Mouse (Mus musculus): Measurements from ENCODE around the gene Epc2. TPM values are rescaled to one million over a fixed set of nuclear protein-coding genes. Genes with fewer than 3 reads are reported as not detected.

The Epc2 gene
- total RNA-seq (2017) = 69.8 to 74.7 TPM (median 71.6 TPM) in 3 replicates

- peak; percentile 34 for ATAC-seq (replicated peaks; ENCODE audit: insufficient number of reproducible peaks, low FRiP score, low TSS enrichment, poor library complexity, severe bottlenecking)
These were observed at the start of gene Epc2 for GRCm38 (mm10) chr2:49450931-49451636. Gene Epc2 (plus strand): TSS chr2:49451486.

- ATAC-seq (replicated peaks; ENCODE audit: insufficient number of reproducible peaks, low FRiP score, low TSS enrichment, poor library complexity, severe bottlenecking) = no peak
These were observed 45.3 kb upstream of the Epc2 start for GRCm38 (mm10) chr2:49405954-49406353.

GRCm38 (mm10) chr2:49411685-49412084 is 39.6 kb upstream of the Epc2 start:
- ATAC-seq (replicated peaks; ENCODE audit: insufficient number of reproducible peaks, low FRiP score, low TSS enrichment, poor library complexity, severe bottlenecking) = 0 out of 2 replicates have a peak, but pooled peaks have one; percentile 44

GRCm38 (mm10) chr2:49412576-49412975 is 38.7 kb upstream of the Epc2 start:
- no peak for ATAC-seq (replicated peaks; ENCODE audit: insufficient number of reproducible peaks, low FRiP score, low TSS enrichment, poor library complexity, severe bottlenecking)

GRCm38 (mm10) chr2:49415868-49416267 is 35.4 kb upstream of the Epc2 start:
- no peak for ATAC-seq (replicated peaks; ENCODE audit: insufficient number of reproducible peaks, low FRiP score, low TSS enrichment, poor library complexity, severe bottlenecking)

GRCm38 (mm10) chr2:49417018-49417604 is 34.2 kb upstream of the Epc2 start:
- peak; percentile 91 for ATAC-seq (replicated peaks; ENCODE audit: insufficient number of reproducible peaks, low FRiP score, low TSS enrichment, poor library complexity, severe bottlenecking)

GRCm38 (mm10) chr2:49420396-49420795 is 30.9 kb upstream of the Epc2 start:
- no peak for ATAC-seq (replicated peaks; ENCODE audit: insufficient number of reproducible peaks, low FRiP score, low TSS enrichment, poor library complexity, severe bottlenecking)

GRCm38 (mm10) chr2:49423857-49424256 is 27.4 kb upstream of the Epc2 start:
- ATAC-seq (replicated peaks; ENCODE audit: insufficient number of reproducible peaks, low FRiP score, low TSS enrichment, poor library complexity, severe bottlenecking) = no peak

- ATAC-seq (replicated peaks; ENCODE audit: insufficient number of reproducible peaks, low FRiP score, low TSS enrichment, poor library complexity, severe bottlenecking) = peak; percentile 93
These were observed 26.5 kb upstream of the Epc2 start for GRCm38 (mm10) chr2:49424788-49425187.

- ATAC-seq (replicated peaks; ENCODE audit: insufficient number of reproducible peaks, low FRiP score, low TSS enrichment, poor library complexity, severe bottlenecking) = no peak
These were observed 25.1 kb upstream of the Epc2 start for GRCm38 (mm10) chr2:49426175-49426574.

- no peak for ATAC-seq (replicated peaks; ENCODE audit: insufficient number of reproducible peaks, low FRiP score, low TSS enrichment, poor library complexity, severe bottlenecking)
These were observed 20.3 kb upstream of the Epc2 start for GRCm38 (mm10) chr2:49431015-49431414.

GRCm38 (mm10) chr2:49433211-49433610 is 18.1 kb upstream of the Epc2 start:
- no peak for ATAC-seq (replicated peaks; ENCODE audit: insufficient number of reproducible peaks, low FRiP score, low TSS enrichment, poor library complexity, severe bottlenecking)

- ATAC-seq (replicated peaks; ENCODE audit: insufficient number of reproducible peaks, low FRiP score, low TSS enrichment, poor library complexity, severe bottlenecking) = no peak
These were observed 5.0 kb upstream of the Epc2 start for GRCm38 (mm10) chr2:49446238-49446637.

GRCm38 (mm10) chr2:49447586-49448475 is 3.5 kb upstream of the Epc2 start:
- no peak for ATAC-seq (replicated peaks; ENCODE audit: insufficient number of reproducible peaks, low FRiP score, low TSS enrichment, poor library complexity, severe bottlenecking)

- no peak for ATAC-seq (replicated peaks; ENCODE audit: insufficient number of reproducible peaks, low FRiP score, low TSS enrichment, poor library complexity, severe bottlenecking)
These were observed 819 bp upstream of the Epc2 start for GRCm38 (mm10) chr2:49450467-49450866.

GRCm38 (mm10) chr2:49451637-49452211 is 438 bp downstream of the Epc2 start:
- peak; percentile 69 for ATAC-seq (replicated peaks; ENCODE audit: insufficient number of reproducible peaks, low FRiP score, low TSS enrichment, poor library complexity, severe bottlenecking)

- ATAC-seq (replicated peaks; ENCODE audit: insufficient number of reproducible peaks, low FRiP score, low TSS enrichment, poor library complexity, severe bottlenecking) = peak; percentile 82
These were observed 1.3 kb downstream of the Epc2 start for GRCm38 (mm10) chr2:49452451-49453081.

GRCm38 (mm10) chr2:49457797-49458196 is 6.5 kb downstream of the Epc2 start:
- peak; percentile 40 for ATAC-seq (replicated peaks; ENCODE audit: insufficient number of reproducible peaks, low FRiP score, low TSS enrichment, poor library complexity, severe bottlenecking)

Data from monocyte, adult 5-6 weeks (primary cell).